Mouse (Mus musculus): ENCODE data around the gene Gm1043. TPM values are rescaled to one million over a fixed set of nuclear protein-coding genes. Genes with fewer than 3 reads are reported as not detected.

Gene Gm1043
- 1.1 and 1.5 TPM in 2 replicates for polyA plus RNA-seq (2015; fragmentation: Nextera tagmentation; extraction: Ambion mirVana)

GRCm38 (mm10) chr5:37085241-37085640 is at the start of gene Gm1043:
TSS of gene Gm1043 (plus strand) at chr5:37085370.

GRCm38 (mm10) chr5:37241651-37242151 is 156.5 kb downstream of the Gm1043 start, which contains the start of gene Crmp1:
TSS of gene Crmp1 (plus strand) at chr5:37241940.

Other genes starting within 250 kb of the Gm1043 start
- 86.1 and 87.7 TPM in 2 replicates for gene Ppp2r2c, start 216.9 kb upstream of the Gm1043 start, polyA plus RNA-seq (2015; fragmentation: Nextera tagmentation; extraction: Ambion mirVana)
- 10.5 and 12.6 TPM in 2 replicates for gene Wfs1, start 96.2 kb upstream of the Gm1043 start, polyA plus RNA-seq (2015; fragmentation: Nextera tagmentation; extraction: Ambion mirVana)
- gene Crmp1, start 156.6 kb downstream of the Gm1043 start, polyA plus RNA-seq (2015; fragmentation: Nextera tagmentation; extraction: Ambion mirVana): 574 and 661 TPM in 2 replicates